Mouse (Mus musculus) adrenal gland, adult 8-10 months (tissue): Measurements from ENCODE around the gene Noc4l. TPM values are rescaled to one million over a fixed set of nuclear protein-coding genes. Genes with fewer than 3 reads are reported as not detected.

ENCODE experiments used
- DNase-seq: peaks from one replicate; pipeline ENCODE4 v3.0.0; 2022
- microRNA-seq, 2 experiments: library from miRNA; unstranded; fragments of <30 nt; microRNA quantifications; one replicate each; pipeline ENCODE4 v1.2.0; 2022
- total RNA-seq, 4 experiments: library from RNA; stranded (reverse); gene quantifications; 2 replicates each; pipeline ENCODE4 v1.2.4; 2022

Noc4l gene
- total RNA-seq, 4 experiments from 2014 or later, result 16.0 to 22.6 (median 19.0) TPM

GRCm38 (mm10) chr5:110608941-110609340 lies 44.3 kb downstream of the Noc4l start:
- no peak for DNase-seq

GRCm38 (mm10) chr5:110608336-110608735 lies 44.9 kb downstream of the Noc4l start:
- DNase-seq, result no peak

- no peak for DNase-seq
Measured at GRCm38 (mm10) chr5:110607767-110608166, 45.5 kb downstream of the Noc4l start.

- DNase-seq, result no peak
Measured at GRCm38 (mm10) chr5:110605531-110606221, 47.5 kb downstream of the Noc4l start.

- no peak for DNase-seq
Measured at GRCm38 (mm10) chr5:110604311-110604710, 48.9 kb downstream of the Noc4l start.

GRCm38 (mm10) chr5:110603016-110603685 lies 50.1 kb downstream of the Noc4l start:
- DNase-seq, result peak; percentile 18

Small RNA genes within 50 kb of the gene (microRNA-seq; reads per million reads assigned to microRNA genes)
- 0.35 to 0.84 reads per million in 2 experiments for gene Mir7026

Other genes with a start within 250 kb of the Noc4l start
- 10 to 100 TPM; 62.7 to 87.3 (median 75.5) TPM for gene Fbrsl1, start 204.9 kb downstream of the Noc4l start, total RNA-seq
- under 1 TPM; 0.14 to 0.17 (median 0.16) TPM for gene Galnt9, start 109.1 kb downstream of the Noc4l start, total RNA-seq
- 10 to 100 TPM; 24.3 to 30.8 (median 26.9) TPM for gene Ddx51, start within 50 bp of the Noc4l start, total RNA-seq
- gene Ep400, start 117.3 kb upstream of the Noc4l start, total RNA-seq, result 100 to 1,000 TPM in 1 of 4 experiments, 10 to 100 TPM in 3; 82.2 to 134 (median 91.6) TPM
- gene Pus1, start 127.2 kb upstream of the Noc4l start, total RNA-seq, result 10 to 100 TPM; 46.4 to 55.9 (median 51.5) TPM
- 10 to 100 TPM; 43.6 to 64.1 (median 57.3) TPM for gene Ulk1, start 156.7 kb upstream of the Noc4l start, total RNA-seq
- 10 to 100 TPM; 12.5 to 22.0 (median 17.0) TPM for gene Hscb, start 186.4 kb upstream of the Noc4l start, total RNA-seq
- gene Chek2, start 186.6 kb upstream of the Noc4l start, total RNA-seq, result 1 to 10 TPM; 4.2 to 5.6 (median 4.7) TPM
- 10 to 100 TPM; 21.2 to 36.3 (median 29.8) TPM for gene Ttc28, start 226.4 kb upstream of the Noc4l start, total RNA-seq